Mouse (Mus musculus) left cerebral cortex, postnatal 4 days (tissue): Measurements from ENCODE around the gene Herc3. TPM values are rescaled to one million over a fixed set of nuclear protein-coding genes. Genes with fewer than 3 reads are reported as not detected.

Source experiments
- DNase-seq: peaks from one replicate; pipeline ENCODE4 v3.0.0-alpha.2; 2022
- intact Hi-C: fragments of 180-260 bp; cut with DNase I; formaldehyde crosslinking; loops from one replicate; pipeline ENCODE4 v1.15.1; 2025
- total RNA-seq, 2 experiments: library from RNA; stranded (reverse); gene quantifications; 2 replicates each; pipeline ENCODE4 v1.2.3; 2021

Herc3 gene
- total RNA-seq, 2 experiments from 2014 or later, result 136 to 139 TPM

- no peak for DNase-seq
- intact Hi-C loops, result no loop called here
These were observed 82.3 kb downstream of the Herc3 start for GRCm38 (mm10) chr6:58913551-58913950.

GRCm38 (mm10) chr6:58913971-58914370 lies 82.7 kb downstream of the Herc3 start:
- intact Hi-C loops, result no loop called here
- DNase-seq, result no peak

- no peak for DNase-seq
- intact Hi-C loops, result no loop called here
These were observed 85.2 kb downstream of the Herc3 start for GRCm38 (mm10) chr6:58916498-58916897.

- DNase-seq, result no peak
- intact Hi-C loops, result no loop called here
These were observed 89.5 kb downstream of the Herc3 start for GRCm38 (mm10) chr6:58920735-58921134.

- no peak for DNase-seq
- intact Hi-C loops, result no loop called here
These were observed 90.4 kb downstream of the Herc3 start for GRCm38 (mm10) chr6:58921623-58922022.

GRCm38 (mm10) chr6:58922511-58922910 lies 91.2 kb downstream of the Herc3 start:
- intact Hi-C loops, result no loop called here
- DNase-seq, result no peak

- intact Hi-C loops, result no loop called here
- DNase-seq, result peak; percentile 27
These were observed 96.6 kb downstream of the Herc3 start for GRCm38 (mm10) chr6:58927881-58928280.

GRCm38 (mm10) chr6:58929911-58930431 lies 98.7 kb downstream of the Herc3 start:
- DNase-seq, result no peak
- intact Hi-C loops, result no loop called here

GRCm38 (mm10) chr6:58931149-58931548 lies 99.9 kb downstream of the Herc3 start:
- no peak for DNase-seq
- intact Hi-C loops, result no loop called here

GRCm38 (mm10) chr6:58932515-58933188 lies 101.4 kb downstream of the Herc3 start:
- intact Hi-C loops, result no loop called here
- no peak for DNase-seq

GRCm38 (mm10) chr6:58933189-58933913 lies 102.1 kb downstream of the Herc3 start:
- DNase-seq, result peak; percentile 54
- intact Hi-C loops, result no loop called here

- intact Hi-C loops, result no loop called here
- no peak for DNase-seq
These were observed 102.9 kb downstream of the Herc3 start for GRCm38 (mm10) chr6:58934144-58934543.

- intact Hi-C loops, result no loop called here
These were observed 106.5 kb downstream of the Herc3 start for GRCm38 (mm10) chr6:58937726-58938125.

GRCm38 (mm10) chr6:58942276-58942675 lies 111.0 kb downstream of the Herc3 start:
- intact Hi-C loops, result no loop called here
- no peak for DNase-seq

More at GRCm38 (mm10) chr6:58937726-58938125, 106.5 kb downstream of the Herc3 start:
- DNase-seq, result no peak

GRCm38 (mm10) chr6:58943958-58944357 lies 112.7 kb downstream of the Herc3 start:
- no peak for DNase-seq
- intact Hi-C loops, result no loop called here

- intact Hi-C loops, result no loop called here
These were observed 115.0 kb downstream of the Herc3 start for GRCm38 (mm10) chr6:58946246-58946645.

GRCm38 (mm10) chr6:58946840-58947239 lies 115.6 kb downstream of the Herc3 start:
- DNase-seq, result no peak
- intact Hi-C loops, result no loop called here

More at GRCm38 (mm10) chr6:58946246-58946645, 115.0 kb downstream of the Herc3 start:
- no peak for DNase-seq

GRCm38 (mm10) chr6:58950410-58950809 lies 119.1 kb downstream of the Herc3 start:
- DNase-seq, result no peak
- intact Hi-C loops, result no loop called here

- intact Hi-C loops, result no loop called here
- DNase-seq, result no peak
These were observed 120.1 kb downstream of the Herc3 start for GRCm38 (mm10) chr6:58951128-58951992.

GRCm38 (mm10) chr6:58960523-58960922 lies 129.3 kb downstream of the Herc3 start:
- no peak for DNase-seq
- intact Hi-C loops, result no loop called here

GRCm38 (mm10) chr6:58962691-58963090 lies 131.4 kb downstream of the Herc3 start:
- DNase-seq, result no peak
- intact Hi-C loops, result no loop called here
